Mouse (Mus musculus) cerebellum, adult 2 months (tissue): ENCODE measurements around the gene Mprip. TPM values are rescaled to one million over a fixed set of nuclear protein-coding genes. Genes with fewer than 3 reads are reported as not detected.
A peak's percentile ranks its signal among the peaks of the same experiment; 100 is the strongest.

ENCODE experiments used
- DNase-seq, 2 experiments: peaks; one replicate each; pipeline ENCODE4 v3.0.0; 2021
- H3K27ac ChIP-seq: fragments of 200-500 bp; 2 replicates; pipeline ENCODE4 v1.5.1; 2012; ENCODE audit warnings: low read length, control low read depth, inconsistent platforms; ENCODE audit not compliant: insufficient read depth
- H3K27me3 ChIP-seq: fragments of 200-500 bp; 2 replicates; pipeline ENCODE4 v1.6.1; 2012; ENCODE audit warnings: inconsistent platforms, mild to moderate bottlenecking, low read length, moderate library complexity; ENCODE audit not compliant: control insufficient read depth, insufficient read depth
- H3K4me1 ChIP-seq: fragments of 200-500 bp; 2 replicates; pipeline ENCODE4 v1.6.1; 2011; ENCODE audit warnings: low read length; ENCODE audit not compliant: control insufficient read depth, insufficient read depth
- H3K4me3 ChIP-seq: fragments of 200-500 bp; replicated peaks from 2 replicates; pipeline ENCODE3; 2011; ENCODE audit warnings: mild to moderate bottlenecking, low read depth, low read length, control low read depth; ENCODE audit not compliant: insufficient read depth
- CTCF ChIP-seq: fragments of 200-500 bp; IDR thresholded peaks from 2 replicates; pipeline ENCODE4 v1.5.1; 2011; ENCODE audit warnings: low read depth, mild to moderate bottlenecking, control low read depth, low read length, moderate library complexity, borderline replicate concordance; ENCODE audit not compliant: insufficient read depth
- POLR2A ChIP-seq: fragments of 200-500 bp; IDR thresholded peaks from 2 replicates; pipeline ENCODE4 v1.6.1; 2011; ENCODE audit warnings: low read length, control low read depth, borderline replicate concordance; ENCODE audit not compliant: insufficient read depth
- WGBS: fragments of 180-500 bp; shearing (Covaris S2); methylation state at CpG from one replicate; pipeline ENCODE4 v1.1.7; 2018; 5-methylcytosine and 5-hydroxymethylcytosine counted together
- polyA plus RNA-seq: library from polyadenylated mRNA; depleted of rRNA; stranded (reverse); fragments of >200 nt; gene quantifications from 2 replicates; pipeline ENCODE4 v1.2.3, GENCODE M21; 2012

Gene Mprip
- polyA plus RNA-seq, 1 experiment: 160 TPM

DNA sequence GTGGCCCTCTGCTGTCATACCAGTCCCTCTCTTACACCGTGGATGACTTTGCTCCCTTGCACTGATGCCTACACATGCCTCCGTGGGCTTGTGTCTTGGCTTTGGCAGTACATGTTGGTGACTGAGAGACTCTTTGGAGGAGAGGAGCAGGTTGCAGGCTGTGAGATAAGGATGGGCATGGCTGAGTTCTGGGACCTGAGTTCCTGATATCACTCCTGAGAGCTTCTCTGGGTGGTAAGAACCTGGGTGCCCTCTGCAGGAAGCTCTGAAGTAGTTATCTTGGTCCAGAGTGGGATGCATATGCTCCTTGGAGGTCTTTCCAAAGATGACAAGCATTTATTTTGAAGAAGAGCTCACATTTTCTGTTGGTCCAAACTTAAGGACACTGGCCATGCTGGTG lies 17.6 kb downstream of the Mprip start:
- DNase-seq: no peak
- H3K4me3 ChIP-seq: no peak overlapping the region
- H3K4me1 ChIP-seq: peaks cover 31% of the 10 kb centered on the region
- 68% methylated on average over 2 of the region's 2 CpGs for whole genome bisulfite sequencing
- H3K27me3 ChIP-seq: no peaks in the 10 kb centered on the region
- TF ChIP-seq CTCF (no peak), POLR2A (no peak)
- no peak overlapping the region for H3K27ac ChIP-seq

DNA sequence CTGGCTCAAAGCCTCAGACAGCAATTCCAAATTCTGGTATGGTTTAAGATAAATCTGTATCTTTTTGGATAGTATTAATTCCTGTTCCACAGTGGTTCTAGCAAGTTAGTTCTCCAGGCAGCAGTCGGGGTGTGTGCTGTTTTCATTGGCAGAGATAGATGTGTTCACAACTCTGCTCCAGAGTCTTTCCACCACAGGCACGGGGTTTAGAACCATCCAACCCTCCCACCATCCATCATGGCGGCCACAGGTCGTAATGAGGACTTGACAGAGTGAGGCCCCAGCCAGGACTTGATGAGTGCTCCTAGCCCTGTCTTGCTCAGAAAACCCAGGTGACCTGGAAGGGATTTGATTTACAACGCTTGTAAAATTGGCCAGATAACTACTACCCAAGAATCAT lies 19.0 kb downstream of the Mprip start:
- H3K4me3 ChIP-seq: no peak overlapping the region
- 81% methylated on average over 5 of the region's 5 CpGs for WGBS
- H3K4me1 ChIP-seq: peaks cover 29% of the 10 kb centered on the region
- TF ChIP-seq CTCF: no peak
- TF ChIP-seq POLR2A: no peak
- H3K27ac ChIP-seq: no peak overlapping the region
- no peak for DNase-seq
- no peaks in the 10 kb centered on the region for H3K27me3 ChIP-seq

DNA sequence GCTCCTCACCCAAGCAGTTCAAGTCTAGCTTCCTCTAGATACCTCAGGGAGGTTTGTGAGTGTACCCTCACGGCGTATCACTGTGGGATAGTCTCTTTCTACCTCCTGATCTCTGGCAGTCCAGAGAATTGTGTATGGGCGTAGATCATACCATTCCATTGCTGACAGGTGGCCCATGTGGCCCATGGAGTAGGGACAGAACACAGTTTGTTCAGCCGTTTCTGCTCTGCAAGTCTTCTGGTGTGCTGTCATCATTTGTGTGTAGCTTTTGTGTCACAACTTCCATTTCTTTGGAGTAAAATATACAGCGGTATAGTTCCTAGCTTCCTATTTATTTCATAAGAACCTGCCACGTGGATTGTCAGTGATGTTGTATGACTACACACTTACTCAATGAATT lies 23.9 kb downstream of the Mprip start:
- no peak for DNase-seq
- Histone ChIP-seq H3K4me1 (peaks cover 9% of the 10 kb centered on the region; the same call in 1 of the 2 replicates), H3K4me3 (no peak overlapping the region), H3K27me3 (no peaks in the 10 kb centered on the region), H3K27ac (no peak overlapping the region)
- TF ChIP-seq POLR2A (no peak), CTCF (no peak)
- 80% methylated on average over 6 of the region's 6 CpGs for WGBS

DNA sequence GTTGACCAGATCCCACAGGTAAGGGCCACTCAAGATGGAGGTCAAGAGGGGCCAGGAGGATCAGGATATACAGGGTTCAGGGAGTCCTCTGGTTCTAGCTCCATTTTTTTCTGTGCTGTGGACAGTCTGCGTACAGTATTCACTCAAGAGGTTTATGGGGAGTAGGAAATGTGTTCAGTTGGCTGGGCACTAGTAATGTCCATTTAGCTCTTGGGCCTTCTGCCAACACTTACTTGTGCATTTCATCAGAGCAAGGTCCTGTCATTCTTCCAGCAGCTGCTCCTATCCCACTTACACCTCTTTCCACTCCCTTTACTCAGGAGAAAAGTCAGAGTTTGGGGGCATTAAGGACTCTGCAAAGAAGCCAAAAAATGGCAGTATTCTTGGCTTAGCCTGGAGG lies 33.4 kb downstream of the Mprip start:
- WGBS: 7% methylated on average over 1 of the region's 1 CpGs
- no peak overlapping the region for H3K27ac ChIP-seq

DNA sequence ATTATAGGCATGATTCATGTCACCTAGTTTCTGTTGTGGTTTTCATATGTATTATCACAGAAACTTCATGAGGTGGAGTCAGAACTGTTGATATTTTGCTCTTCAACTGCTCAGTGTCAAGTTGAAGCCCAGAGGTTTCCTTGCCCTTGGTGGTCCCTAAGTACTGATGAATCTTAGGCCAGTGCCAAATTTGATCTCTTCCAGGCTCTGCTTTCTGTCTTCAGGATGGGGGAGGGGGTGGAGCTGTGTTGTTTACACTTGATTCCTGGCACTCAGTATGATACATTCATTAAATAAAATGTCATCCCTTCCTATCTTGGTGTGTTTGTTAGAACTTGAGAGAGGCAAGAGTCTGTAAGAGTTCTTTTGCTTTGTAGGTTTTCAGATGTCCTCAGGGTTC lies 34.4 kb downstream of the Mprip start:
- H3K27ac ChIP-seq: no peak overlapping the region
- H3K4me1 ChIP-seq: peaks cover 25% of the 10 kb centered on the region
- no peak overlapping the region for H3K4me3 ChIP-seq
- DNase-seq: no peak
- TF ChIP-seq POLR2A (no peak), CTCF (no peak)
- no peaks in the 10 kb centered on the region for H3K27me3 ChIP-seq

More for the DNA sequence above, 33.4 kb downstream of the Mprip start:
- Histone ChIP-seq H3K4me3 (no peak overlapping the region), H3K4me1 (peaks cover 25% of the 10 kb centered on the region), H3K27me3 (no peaks in the 10 kb centered on the region)
- DNase-seq: peak; percentile 47 to 82
- no peak for TF ChIP-seq POLR2A
- TF ChIP-seq CTCF: no peak

DNA sequence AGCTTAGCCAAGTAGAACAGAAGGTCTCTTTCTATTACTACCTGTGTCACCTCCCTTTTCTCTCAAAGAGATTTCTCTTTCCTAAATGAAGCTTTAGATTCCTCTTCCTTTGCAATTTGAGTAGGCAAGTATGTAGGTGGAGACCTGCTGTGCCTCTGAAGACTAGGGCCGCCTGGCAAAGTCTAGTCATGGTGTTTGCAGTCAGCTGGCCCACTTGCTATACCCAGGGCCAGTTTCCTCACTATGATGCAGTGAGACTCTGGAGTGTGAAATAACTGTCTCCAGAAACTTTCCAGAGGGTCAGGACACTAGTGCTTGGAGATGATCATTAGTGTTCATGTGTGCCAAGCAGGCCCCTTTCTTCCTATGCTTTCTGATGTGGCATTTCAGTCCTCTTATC lies 36.5 kb downstream of the Mprip start:
- H3K4me3 ChIP-seq: no peak overlapping the region
- no peak for DNase-seq
- 54% methylated on average over 1 of the region's 1 CpGs for WGBS
- no peak for TF ChIP-seq POLR2A
- no peak for TF ChIP-seq CTCF
- no peak overlapping the region for H3K27ac ChIP-seq
- no peaks in the 10 kb centered on the region for H3K27me3 ChIP-seq
- peaks cover 25% of the 10 kb centered on the region for H3K4me1 ChIP-seq

DNA sequence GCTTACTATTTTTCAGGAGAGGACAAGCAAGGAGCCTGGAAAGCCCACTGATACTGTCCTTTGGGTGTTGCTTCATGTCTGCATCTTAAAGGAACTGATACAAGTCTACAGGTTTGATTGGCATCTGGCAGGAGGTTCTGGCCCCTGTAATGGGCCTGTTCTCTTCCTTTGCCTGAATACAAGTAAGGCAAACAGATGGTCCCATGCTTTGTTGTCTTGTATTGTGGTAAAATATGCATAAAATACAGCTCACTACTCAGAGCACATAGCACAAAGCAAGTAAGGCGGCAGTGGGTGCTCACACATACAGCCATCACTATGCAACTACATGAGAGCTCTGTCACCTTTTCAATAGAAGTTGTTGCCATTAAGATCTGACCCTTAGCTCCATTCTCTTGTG lies 39.7 kb downstream of the Mprip start:
- DNase-seq: no peak
- Histone ChIP-seq H3K4me3 (no peak overlapping the region), H3K27me3 (no peaks in the 10 kb centered on the region), H3K4me1 (peaks cover 14% of the 10 kb centered on the region), H3K27ac (no peak overlapping the region)
- TF ChIP-seq POLR2A (no peak), CTCF (no peak)
- 91% methylated on average over 1 of the region's 1 CpGs for WGBS

DNA sequence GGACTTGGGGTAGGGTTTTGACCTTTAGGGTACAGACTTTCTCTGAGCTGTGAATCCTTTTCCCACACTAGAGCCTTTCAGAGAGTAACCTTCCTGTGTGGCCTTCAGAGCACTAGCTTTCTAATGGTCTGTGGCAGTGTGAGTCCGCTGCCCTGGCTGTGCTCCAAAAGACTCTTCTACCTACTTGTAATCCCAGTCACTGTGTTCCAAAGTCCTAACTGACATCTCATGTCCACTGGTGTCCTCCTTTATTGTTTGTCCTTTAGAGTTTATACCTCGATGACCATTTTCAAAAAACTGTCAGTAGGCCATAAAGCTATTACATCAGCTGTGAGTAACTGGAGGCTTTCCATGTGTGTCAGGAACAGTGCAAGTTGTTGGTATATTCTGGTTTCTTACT lies 44.0 kb downstream of the Mprip start:
- Histone ChIP-seq H3K4me1 (peaks cover 19% of the 10 kb centered on the region), H3K4me3 (no peak overlapping the region), H3K27ac (no peak overlapping the region), H3K27me3 (no peaks in the 10 kb centered on the region)
- TF ChIP-seq POLR2A: no peak
- TF ChIP-seq CTCF: no peak
- peak in 1 of 2 experiments; percentile 52 for DNase-seq
- WGBS: 38% methylated on average over 2 of the region's 2 CpGs
